Mouse (Mus musculus): ENCODE measurements around the gene 1110065P20Rik. TPM values are rescaled to one million over a fixed set of nuclear protein-coding genes. Genes with fewer than 3 reads are reported as not detected.

The 1110065P20Rik gene
- 91.4 and 98.1 TPM in 2 replicates for polyA plus RNA-seq (2012; rRNA removed)

- DNase-seq (ENCODE audit: extremely low spot score in 1 of 2, low spot score in 1 of 2) = peak; percentile 35 to 74
These were observed at the start of gene 1110065P20Rik for GRCm38 (mm10) chr4:124850933-124851658. Gene 1110065P20Rik (minus strand): TSS chr4:124851196.

DNA sequence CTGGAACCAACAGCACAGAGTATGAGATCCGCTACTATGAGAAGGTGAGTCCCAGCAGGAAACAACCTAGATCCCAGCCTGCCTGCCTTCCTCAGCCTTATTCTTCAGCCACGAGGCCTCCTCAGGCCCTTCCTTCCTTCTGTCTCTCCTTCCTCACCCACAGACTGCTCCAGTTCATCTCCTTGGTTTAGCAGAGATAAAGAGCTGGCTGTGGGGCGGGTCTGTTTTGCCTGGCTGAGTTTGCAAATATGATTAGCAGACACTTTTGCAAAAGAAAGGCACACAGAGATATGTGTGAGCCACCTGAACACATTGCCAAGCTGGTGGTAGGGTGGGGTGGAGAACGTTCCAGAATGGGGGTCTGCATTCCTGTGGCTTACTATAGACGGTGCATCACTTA is 48.9 kb upstream of the 1110065P20Rik start:
- DNase-seq (ENCODE audit: extremely low spot score in 1 of 2, low spot score in 1 of 2) = no peak

GRCm38 (mm10) chr4:124898428-124898827 is 47.4 kb upstream of the 1110065P20Rik start:
- DNase-seq (ENCODE audit: extremely low spot score in 1 of 2, low spot score in 1 of 2) = no peak

GRCm38 (mm10) chr4:124894508-124895428 is 43.8 kb upstream of the 1110065P20Rik start:
- DNase-seq (ENCODE audit: extremely low spot score in 1 of 2, low spot score in 1 of 2) = peak; percentile 28 to 68

GRCm38 (mm10) chr4:124893769-124894168 is 42.8 kb upstream of the 1110065P20Rik start:
- DNase-seq (ENCODE audit: extremely low spot score in 1 of 2, low spot score in 1 of 2) = no peak

DNA sequence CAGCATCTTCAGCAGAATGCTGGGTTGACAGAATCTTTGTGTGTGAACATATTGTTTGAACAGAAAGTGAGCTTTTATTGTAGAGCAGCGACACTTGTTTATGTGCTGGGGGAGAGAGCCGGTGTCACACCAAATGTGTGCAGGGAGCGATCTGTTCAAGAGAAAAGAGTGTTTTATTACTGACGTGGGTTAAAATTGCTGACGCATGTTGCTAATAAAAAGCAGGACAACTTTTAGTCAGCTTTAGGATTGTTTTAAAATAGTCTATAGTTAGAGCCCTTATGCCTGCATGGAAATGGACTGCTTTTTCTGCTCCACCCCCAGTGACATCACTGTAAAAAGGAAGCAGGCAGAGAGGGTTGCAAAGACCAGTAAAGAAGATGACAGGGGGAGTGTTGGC is 39.8 kb upstream of the 1110065P20Rik start:
- no peak for DNase-seq (ENCODE audit: extremely low spot score in 1 of 2, low spot score in 1 of 2)

DNA sequence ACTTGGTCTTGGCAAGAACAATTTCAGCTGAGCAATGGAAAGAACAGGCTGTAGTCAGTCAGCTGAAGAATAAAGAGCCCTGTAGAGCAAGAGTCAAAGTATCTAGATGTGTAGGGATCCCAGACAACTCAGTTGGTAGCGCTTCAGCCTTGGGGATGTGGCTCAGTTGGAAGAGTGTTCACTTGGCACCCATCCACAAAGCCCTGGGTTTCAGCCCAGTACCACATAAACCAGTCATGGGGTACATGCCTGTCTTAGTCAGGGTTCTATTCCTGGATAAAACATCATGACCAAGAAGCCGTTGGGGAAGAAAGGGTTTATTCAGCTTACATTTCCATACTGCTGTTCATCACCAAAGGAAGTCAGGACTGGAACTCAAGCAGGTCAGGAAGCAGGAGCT is 38.9 kb upstream of the 1110065P20Rik start:
- DNase-seq (ENCODE audit: extremely low spot score in 1 of 2, low spot score in 1 of 2) = no peak

DNA sequence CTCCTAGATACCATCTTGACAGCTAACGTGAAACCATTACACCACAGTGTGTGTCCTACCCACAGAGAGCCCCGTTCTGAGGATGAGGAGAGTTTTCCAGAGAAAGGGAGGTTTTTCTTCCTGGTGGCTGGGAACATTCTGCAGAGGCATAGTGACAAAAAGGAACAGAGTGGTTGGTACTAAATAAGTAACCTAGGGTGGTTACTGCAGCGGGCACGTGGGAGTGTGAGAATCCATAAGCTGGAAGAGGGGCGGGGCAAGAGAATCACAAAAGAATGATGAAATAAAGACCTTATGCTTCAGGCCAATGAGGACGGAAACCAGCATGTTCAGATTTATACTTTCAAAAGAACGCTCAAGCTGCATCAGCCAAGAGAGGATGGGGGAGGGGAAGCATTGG is 37.7 kb upstream of the 1110065P20Rik start:
- DNase-seq (ENCODE audit: extremely low spot score in 1 of 2, low spot score in 1 of 2) = peak; percentile 33 to 67

DNA sequence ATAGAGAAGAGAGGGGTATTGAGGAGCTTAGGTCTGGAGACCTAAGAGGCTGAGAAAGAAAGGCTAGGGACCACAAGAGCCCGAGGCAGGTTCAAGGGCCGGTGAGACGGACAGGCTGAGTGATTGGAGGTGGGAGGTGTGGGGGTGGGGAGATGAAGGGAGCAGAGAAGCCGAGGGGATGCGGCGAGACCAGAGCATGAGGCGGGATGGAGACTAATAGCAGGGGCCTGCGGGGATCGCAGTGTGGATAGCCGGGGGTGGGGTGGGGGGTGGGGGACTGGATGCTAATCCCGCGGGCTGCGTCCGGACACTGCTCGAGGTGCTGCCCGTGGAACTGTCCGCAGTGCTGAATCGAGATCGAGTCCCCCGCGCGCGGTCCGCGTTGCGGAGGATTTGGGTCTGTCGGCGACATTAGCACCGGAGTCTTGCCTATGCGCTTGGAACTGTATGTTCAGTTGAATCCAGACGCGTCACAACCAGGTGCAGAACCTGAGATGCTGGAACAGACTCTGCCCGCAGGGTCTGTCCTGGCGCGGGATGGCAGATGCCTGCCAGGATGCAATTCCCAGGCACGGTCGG is 31.2 kb upstream of the 1110065P20Rik start:
- DNase-seq (ENCODE audit: extremely low spot score in 1 of 2, low spot score in 1 of 2) = no peak

- DNase-seq (ENCODE audit: extremely low spot score in 1 of 2, low spot score in 1 of 2) = peak; percentile 72 to 86
These were observed 30.4 kb upstream of the 1110065P20Rik start for GRCm38 (mm10) chr4:124881341-124881908.

- DNase-seq (ENCODE audit: extremely low spot score in 1 of 2, low spot score in 1 of 2) = no peak
These were observed 29.6 kb upstream of the 1110065P20Rik start, which contains the start of gene Epha10 for GRCm38 (mm10) chr4:124880599-124880998. Gene Epha10 (plus strand): TSS chr4:124880899.

DNA sequence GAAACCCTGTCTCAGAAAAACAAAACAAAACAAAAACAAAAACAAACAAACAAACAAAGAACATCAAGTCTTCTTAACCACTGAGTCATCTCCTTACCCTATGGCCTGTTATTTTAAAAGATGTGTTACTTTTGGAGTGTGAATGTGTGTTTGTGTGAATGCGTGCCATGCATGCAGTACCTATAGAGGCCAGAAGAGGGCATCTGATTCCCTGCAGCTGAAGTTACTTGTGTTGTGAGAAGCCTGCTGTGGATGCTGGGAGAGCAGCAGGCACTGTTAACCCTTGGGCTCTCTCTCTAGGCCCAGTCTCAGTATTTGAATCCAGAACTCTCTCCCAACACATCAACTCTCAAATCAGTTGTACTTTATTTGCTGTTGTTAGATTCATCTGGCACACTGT is 21.7 kb upstream of the 1110065P20Rik start:
- no peak for DNase-seq (ENCODE audit: extremely low spot score in 1 of 2, low spot score in 1 of 2)

GRCm38 (mm10) chr4:124861283-124862188 is 10.5 kb upstream of the 1110065P20Rik start, which contains the start of gene Maneal:
Gene Maneal (minus strand): TSS chr4:124862171.
- no peak for DNase-seq (ENCODE audit: extremely low spot score in 1 of 2, low spot score in 1 of 2)

- DNase-seq (ENCODE audit: extremely low spot score in 1 of 2, low spot score in 1 of 2) = no peak
These were observed 9.4 kb upstream of the 1110065P20Rik start for GRCm38 (mm10) chr4:124860446-124860845.

DNA sequence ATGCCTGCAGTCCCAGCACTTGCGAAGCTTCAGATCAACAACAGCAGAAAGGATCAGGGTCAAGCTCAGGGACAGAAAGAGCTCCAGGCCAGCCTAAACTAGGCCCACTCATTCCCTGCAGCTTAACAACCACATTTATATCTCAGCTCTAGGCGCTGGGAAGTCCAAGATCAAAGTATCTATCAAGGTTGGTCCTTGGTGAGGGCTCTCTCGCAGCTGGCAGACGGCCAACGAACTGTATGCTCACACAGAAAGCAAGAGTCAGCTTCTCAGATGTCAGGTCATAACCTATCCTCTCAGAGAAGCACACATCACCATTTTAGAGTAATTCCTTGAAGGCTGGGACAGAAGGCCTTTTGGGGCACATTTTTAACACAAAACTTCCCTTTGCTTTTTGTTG is 7.4 kb upstream of the 1110065P20Rik start:
- no peak for DNase-seq (ENCODE audit: extremely low spot score in 1 of 2, low spot score in 1 of 2)

GRCm38 (mm10) chr4:124856294-124856693 is 5.3 kb upstream of the 1110065P20Rik start:
- no peak for DNase-seq (ENCODE audit: extremely low spot score in 1 of 2, low spot score in 1 of 2)

GRCm38 (mm10) chr4:124850261-124850913 is 609 bp downstream of the 1110065P20Rik start, which contains the start of gene Yrdc:
Gene Yrdc (plus strand): TSS chr4:124850679.
- DNase-seq (ENCODE audit: extremely low spot score in 1 of 2, low spot score in 1 of 2) = peak; percentile 80 to 93

DNA sequence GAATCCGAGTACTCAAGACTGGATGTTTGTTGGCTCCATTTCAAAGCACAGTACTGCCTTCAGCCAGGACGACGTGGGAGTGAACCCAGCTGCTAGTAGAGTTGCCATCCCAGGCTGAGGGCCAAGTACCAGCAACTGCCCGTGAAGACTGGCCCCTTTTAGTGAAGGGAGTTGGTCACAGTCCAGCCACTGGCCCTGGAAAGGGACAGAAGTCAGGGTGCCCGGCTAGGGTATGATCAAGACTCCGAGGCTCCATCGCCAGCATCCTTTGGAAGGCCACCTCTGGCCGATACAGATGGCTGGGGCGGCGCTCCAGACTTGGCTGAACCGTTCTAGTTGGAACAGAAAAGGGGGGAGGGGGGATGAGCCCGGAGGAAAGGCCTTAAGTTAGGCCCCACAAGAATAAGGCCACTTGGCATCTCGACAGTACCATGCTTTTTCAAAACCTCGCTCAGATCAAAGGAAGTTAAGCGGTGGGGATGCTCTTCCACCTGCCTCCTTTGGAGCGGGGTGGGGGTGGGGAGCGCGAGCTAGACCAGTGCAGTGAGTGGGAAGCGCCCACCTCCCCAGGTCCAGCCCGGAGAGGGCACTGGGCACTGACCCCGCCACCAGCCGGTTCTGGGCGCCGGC is 1.2 kb downstream of the 1110065P20Rik start:
- peak; percentile 71 to 80 for DNase-seq (ENCODE audit: extremely low spot score in 1 of 2, low spot score in 1 of 2)

GRCm38 (mm10) chr4:124847573-124847972 is 3.4 kb downstream of the 1110065P20Rik start:
- peak; percentile 69 to 93 for DNase-seq (ENCODE audit: extremely low spot score in 1 of 2, low spot score in 1 of 2)
